Mouse (Mus musculus) stomach, embryonic 14.5 days (tissue): ENCODE data around the gene Cplx3. TPM values are rescaled to one million over a fixed set of nuclear protein-coding genes. Genes with fewer than 3 reads are reported as not detected.
A peak's percentile ranks its signal among the peaks of the same experiment; 100 is the strongest.

Experiments
- ATAC-seq: fragments of 200-750 bp; cut with Nextera tagmentation; 2 replicates; pipeline ENCODE4 v1.8.0; 2017; ENCODE audit warnings: low read depth, moderate TSS enrichment; ENCODE audit not compliant: insufficient number of reproducible peaks, insufficient read depth, low FRiP score
- H3K27ac ChIP-seq: fragments of 300-500 bp; sonication (generic); 2 replicates; pipeline ENCODE4 v1.5.1; 2014; ENCODE audit warnings: mild to moderate bottlenecking, low read length, moderate library complexity, mixed read lengths
- H3K27me3 ChIP-seq: fragments of 300-500 bp; sonication (generic); 2 replicates; pipeline ENCODE4 v1.6.1; 2014; ENCODE audit warnings: low read length, control low read depth, mixed read lengths; ENCODE audit not compliant: control insufficient read depth, insufficient read depth
- H3K36me3 ChIP-seq: fragments of 300-500 bp; sonication (generic); 2 replicates; pipeline ENCODE4 v1.6.1; 2014; ENCODE audit warnings: mild to moderate bottlenecking, control low read depth, low read length, moderate library complexity, mixed read lengths; ENCODE audit not compliant: control insufficient read depth, insufficient read depth
- H3K4me1 ChIP-seq: fragments of 300-500 bp; sonication (generic); 2 replicates; pipeline ENCODE4 v1.6.1; 2014; ENCODE audit warnings: low read length, control low read depth, mixed read lengths; ENCODE audit not compliant: control insufficient read depth, insufficient read depth
- H3K4me2 ChIP-seq: fragments of 300-500 bp; sonication (generic); replicated peaks from 2 replicates; pipeline ENCODE4 v1.6.1; 2014; ENCODE audit warnings: low read depth, low read length, control low read depth
- H3K4me3 ChIP-seq: fragments of 300-500 bp; sonication (generic); 2 replicates; pipeline ENCODE4 v1.5.1; 2014; ENCODE audit warnings: low read depth, low read length, control low read depth
- H3K9ac ChIP-seq: fragments of 300-500 bp; sonication (generic); replicated peaks from 2 replicates; pipeline ENCODE4 v1.6.1; 2014; ENCODE audit warnings: low read depth, mild to moderate bottlenecking, control low read depth, low read length, moderate library complexity, mixed read lengths
- H3K9me3 ChIP-seq: fragments of 300-500 bp; sonication (generic); 2 replicates; pipeline ENCODE4 v1.6.1; 2016; ENCODE audit warnings: low read depth, low read length, control low read depth; ENCODE audit not compliant: control insufficient read depth
- WGBS: fragments of 180-500 bp; shearing (Covaris S2); extraction: QIAGEN DNeasy Blood & Tissue Kit; methylation state at CpG from one replicate; pipeline ENCODE4 v1.1.7; 2014; 5-methylcytosine and 5-hydroxymethylcytosine counted together
- polyA plus RNA-seq: library from polyadenylated mRNA; unstranded; fragments of >200 nt; fragmentation: Nextera tagmentation; extraction: Ambion mirVana; gene quantifications from 2 replicates; pipeline ENCODE4 v1.2.1, GENCODE M21; 2014

Gene Cplx3
- polyA plus RNA-seq, 1 experiment from 2014 or later, result not detected

DNA sequence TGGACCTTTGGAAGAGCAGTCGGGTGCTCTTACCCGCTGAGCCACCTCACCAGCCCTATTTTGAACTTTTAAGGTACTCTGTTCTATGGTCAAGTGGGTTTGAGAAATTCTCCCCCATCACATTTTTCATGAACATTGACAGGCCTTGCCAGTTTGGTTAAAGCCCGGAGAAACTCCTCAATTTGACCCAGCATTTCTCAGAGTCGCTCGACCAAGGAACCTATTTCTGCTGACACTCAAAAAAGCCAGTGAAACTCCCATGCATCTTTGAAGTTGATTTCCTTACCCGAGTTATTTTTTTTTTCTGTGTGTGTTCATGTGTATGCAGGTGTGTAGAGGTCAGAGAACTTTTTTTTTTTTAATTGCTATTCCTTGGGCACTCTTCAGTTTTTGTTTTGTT, 41.5 kb downstream of the Cplx3 start:
- Histone ChIP-seq H3K4me3 (no peak overlapping the region), H3K36me3 (peaks cover 11% of the 10 kb centered on the region; the same call in 1 of the 2 replicates), H3K4me1 (peaks cover 40% of the 10 kb centered on the region), H3K9me3 (no peaks in the 10 kb centered on the region), H3K9ac (no peak overlapping the region), H3K4me2 (no peak overlapping the region), H3K27me3 (no peaks in the 10 kb centered on the region), H3K27ac (no peak overlapping the region)
- 84% methylated on average over 6 of the region's 6 CpGs for WGBS
- no peak for ATAC-seq

DNA sequence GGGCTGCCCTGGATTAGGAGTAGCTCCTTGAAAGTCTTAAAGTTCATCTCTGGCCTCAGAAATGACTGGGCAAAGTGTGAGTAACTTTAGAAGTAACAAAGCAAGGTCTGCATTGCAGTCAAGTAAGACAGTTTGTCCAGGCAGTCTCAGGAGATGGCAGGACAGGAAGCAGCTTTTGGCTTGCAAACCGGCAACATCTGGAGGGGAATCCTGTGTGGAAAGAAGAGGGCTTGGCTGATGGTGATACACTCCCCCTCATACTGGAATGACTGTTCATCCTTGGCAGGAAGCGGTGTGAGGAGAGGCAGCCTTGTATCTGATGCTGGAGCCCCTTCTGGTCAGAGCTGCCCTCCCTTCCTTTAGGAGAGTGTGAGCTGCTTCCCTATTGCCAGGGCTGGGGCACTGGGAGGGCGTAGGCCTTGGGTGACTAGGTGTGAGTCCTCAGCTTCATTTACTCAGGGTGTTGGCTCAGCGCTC, 43.1 kb downstream of the Cplx3 start:
- ATAC-seq, result peak; percentile 70; the same call in 1 of the 2 replicates
- H3K9me3 ChIP-seq, result no peaks in the 10 kb centered on the region
- H3K4me3 ChIP-seq, result peak overlapping the region; percentile 4; the same call in 1 of the 2 replicates
- peaks cover 40% of the 10 kb centered on the region for H3K4me1 ChIP-seq
- H3K9ac ChIP-seq, result no peak overlapping the region
- H3K36me3 ChIP-seq, result no peaks in the 10 kb centered on the region; the same call in 1 of the 2 replicates
- H3K27me3 ChIP-seq, result no peaks in the 10 kb centered on the region
- peak overlapping the region; percentile 83 for H3K4me2 ChIP-seq
- H3K27ac ChIP-seq, result peak overlapping the region; percentile 82
- 50% methylated on average over 4 of the region's 4 CpGs for WGBS

DNA sequence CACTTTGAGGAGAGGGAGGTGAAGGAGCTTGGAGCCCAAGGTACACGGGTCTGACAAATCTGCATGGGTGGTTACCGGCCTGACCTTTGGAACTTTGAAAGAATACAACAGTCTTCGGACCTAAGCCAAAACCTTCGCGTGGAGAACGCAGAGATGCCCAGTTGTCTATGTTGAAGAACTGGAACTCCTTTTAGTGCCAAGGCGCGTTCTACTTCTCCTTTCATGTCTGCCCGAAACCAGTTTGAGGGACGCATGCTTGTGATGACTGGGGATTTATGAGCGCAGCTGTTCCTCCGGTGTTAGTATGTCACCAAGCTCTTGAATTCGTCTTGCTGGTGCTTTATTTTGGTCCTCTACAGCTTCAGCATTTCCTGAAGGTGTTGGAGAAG, 44.4 kb downstream of the Cplx3 start:
- peak overlapping the region; percentile 50 for H3K4me3 ChIP-seq
- H3K4me1 ChIP-seq, result peaks cover 34% of the 10 kb centered on the region
- ATAC-seq, result no peak
- H3K27ac ChIP-seq, result peak overlapping the region; percentile 82; the same call in 1 of the 2 replicates
- H3K9ac ChIP-seq, result no peak overlapping the region
- peak overlapping the region; percentile 83 for H3K4me2 ChIP-seq
- 78% methylated on average over 13 of the region's 13 CpGs for WGBS
- no peaks in the 10 kb centered on the region for H3K27me3 ChIP-seq
- H3K36me3 ChIP-seq, result no peaks in the 10 kb centered on the region
- no peaks in the 10 kb centered on the region for H3K9me3 ChIP-seq

DNA sequence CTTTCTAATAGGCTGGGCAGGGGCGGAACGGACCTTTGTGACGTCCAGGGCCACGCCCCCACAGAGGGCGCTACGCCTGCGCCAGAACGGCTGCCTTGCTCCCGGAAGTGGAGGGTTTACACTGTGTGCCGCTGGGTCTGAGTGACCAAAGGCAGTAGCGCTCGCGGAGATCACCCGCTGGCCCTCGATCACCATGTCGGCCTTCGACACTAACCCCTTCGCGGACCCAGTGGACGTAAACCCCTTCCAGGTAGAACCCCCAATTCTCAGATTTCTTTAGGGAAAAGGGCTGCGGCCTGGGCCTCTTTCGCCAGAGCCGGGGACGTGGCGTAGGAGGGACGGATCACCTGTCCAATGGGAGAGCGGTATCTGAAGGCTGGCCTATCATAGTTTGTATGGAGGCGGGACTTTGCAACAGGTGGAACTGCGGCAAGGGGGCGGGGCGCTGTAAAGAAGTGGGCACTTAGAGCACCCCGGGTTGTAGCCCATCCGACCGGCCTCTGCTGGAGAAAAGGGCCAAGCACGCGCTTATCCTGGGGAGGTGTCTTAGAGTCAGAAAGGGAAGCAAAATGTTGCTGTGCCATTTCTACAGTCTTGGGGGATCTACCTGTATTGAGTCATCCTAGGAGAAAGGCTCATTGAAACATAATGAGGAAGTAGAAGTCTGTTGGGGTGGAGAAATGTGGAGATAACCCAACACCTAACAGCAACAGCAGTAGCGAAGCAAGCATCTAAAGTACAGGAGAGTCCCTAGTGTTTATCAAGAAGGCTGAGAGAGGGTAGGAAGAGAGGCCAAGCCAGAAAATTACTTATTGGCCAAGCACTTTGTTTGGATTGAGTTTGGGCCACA, 45.0 kb downstream of the Cplx3 start, which contains the start of gene Scamp2:
Gene Scamp2, plus strand, starts transcription at position 83 of the 850 bp plus-strand sequence.
- Histone ChIP-seq H3K4me1 (peaks cover 32% of the 10 kb centered on the region), H3K27ac (peak within 1 kb of the TSS; percentile 82; the same call in 1 of the 2 replicates), H3K4me3 (peak within 1 kb of the TSS; percentile 50), H3K9ac (peak within 1 kb of the TSS; percentile 15), H3K4me2 (peak within 1 kb of the TSS; percentile 83), H3K9me3 (no peaks in the 10 kb centered on the region), H3K27me3 (no peaks in the 10 kb centered on the region), H3K36me3 (no peaks in the 10 kb centered on the region)
- 1% methylated on average over 37 of the region's 37 CpGs for WGBS
- ATAC-seq, result peak; percentile 98

DNA sequence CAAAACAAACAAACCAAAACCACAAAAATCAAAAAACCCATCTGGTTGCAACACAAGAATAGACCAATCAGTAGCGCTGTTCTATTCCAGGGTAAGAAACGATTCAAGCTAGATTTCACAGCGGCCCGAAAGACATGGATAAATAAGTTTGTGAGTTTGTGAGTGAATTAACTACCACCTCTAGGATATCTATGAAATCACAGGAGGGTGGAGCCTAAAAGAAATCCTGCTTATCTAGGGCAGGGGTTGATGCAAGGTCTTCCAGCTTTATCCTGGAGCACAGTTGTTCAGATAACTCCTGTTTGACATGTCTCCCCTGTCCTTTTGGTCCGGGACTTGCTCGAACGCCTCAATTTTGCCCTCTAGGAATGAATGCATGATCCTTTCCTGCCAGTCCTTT, 45.8 kb downstream of the Cplx3 start:
- Histone ChIP-seq H3K4me3 (peak overlapping the region; percentile 50), H3K4me1 (peaks cover 27% of the 10 kb centered on the region), H3K9me3 (no peaks in the 10 kb centered on the region), H3K27ac (peak overlapping the region; percentile 48; the same call in 1 of the 2 replicates), H3K4me2 (peak overlapping the region; percentile 83), H3K36me3 (no peaks in the 10 kb centered on the region), H3K9ac (peak overlapping the region; percentile 15), H3K27me3 (no peaks in the 10 kb centered on the region)
- ATAC-seq, result no peak
- 28% methylated on average over 7 of the region's 7 CpGs for WGBS

DNA sequence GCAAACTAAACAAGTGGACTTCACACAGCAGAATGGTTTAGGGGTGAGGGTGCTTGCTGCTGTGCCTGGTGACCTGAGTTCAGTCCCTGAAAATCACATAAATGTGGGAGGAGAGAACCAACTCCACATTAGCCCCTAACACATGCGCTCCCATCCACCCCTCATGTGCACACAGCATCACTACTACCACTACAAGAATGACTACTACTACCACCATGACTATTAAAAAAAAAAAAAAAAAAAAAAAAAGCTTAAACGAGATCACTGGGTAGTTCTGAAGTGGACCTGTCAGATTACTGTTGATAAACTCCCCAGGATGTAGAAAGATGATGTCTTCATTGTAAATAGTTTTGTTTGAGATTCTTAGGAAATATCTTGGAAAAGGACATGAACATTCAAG, 46.5 kb downstream of the Cplx3 start:
- Histone ChIP-seq H3K27ac (no peak overlapping the region), H3K36me3 (no peaks in the 10 kb centered on the region), H3K27me3 (no peaks in the 10 kb centered on the region), H3K4me3 (no peak overlapping the region), H3K9me3 (no peaks in the 10 kb centered on the region), H3K4me1 (peaks cover 27% of the 10 kb centered on the region), H3K4me2 (no peak overlapping the region), H3K9ac (no peak overlapping the region)
- no peak for ATAC-seq
- WGBS, result 57% methylated on average over 2 of the region's 2 CpGs

DNA sequence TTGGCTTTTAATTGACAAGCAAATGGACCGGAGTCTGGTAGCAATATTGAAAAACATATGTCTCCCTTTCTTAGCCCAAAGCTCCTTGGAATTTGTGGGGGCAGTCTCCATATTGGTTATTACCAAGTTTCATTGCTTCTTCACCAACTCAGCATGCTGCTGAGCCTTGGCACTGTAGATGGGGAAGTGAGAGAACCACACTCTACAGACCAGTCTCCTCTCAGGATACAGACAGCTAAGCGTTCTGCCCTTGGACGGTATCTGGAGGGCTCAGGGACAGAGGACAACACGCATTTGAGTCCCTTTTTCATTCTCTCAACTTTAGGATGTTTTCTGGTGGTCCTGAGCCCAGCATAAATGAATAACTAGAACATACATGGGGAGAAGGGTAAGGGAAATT, 47.5 kb downstream of the Cplx3 start:
- H3K9me3 ChIP-seq, result no peaks in the 10 kb centered on the region
- no peaks in the 10 kb centered on the region for H3K27me3 ChIP-seq
- no peak overlapping the region for H3K4me2 ChIP-seq
- H3K36me3 ChIP-seq, result no peaks in the 10 kb centered on the region
- 85% methylated on average over 4 of the region's 4 CpGs for WGBS
- no peak overlapping the region for H3K27ac ChIP-seq
- no peak overlapping the region for H3K4me3 ChIP-seq
- H3K9ac ChIP-seq, result no peak overlapping the region
- H3K4me1 ChIP-seq, result peaks cover 25% of the 10 kb centered on the region
- no peak for ATAC-seq

DNA sequence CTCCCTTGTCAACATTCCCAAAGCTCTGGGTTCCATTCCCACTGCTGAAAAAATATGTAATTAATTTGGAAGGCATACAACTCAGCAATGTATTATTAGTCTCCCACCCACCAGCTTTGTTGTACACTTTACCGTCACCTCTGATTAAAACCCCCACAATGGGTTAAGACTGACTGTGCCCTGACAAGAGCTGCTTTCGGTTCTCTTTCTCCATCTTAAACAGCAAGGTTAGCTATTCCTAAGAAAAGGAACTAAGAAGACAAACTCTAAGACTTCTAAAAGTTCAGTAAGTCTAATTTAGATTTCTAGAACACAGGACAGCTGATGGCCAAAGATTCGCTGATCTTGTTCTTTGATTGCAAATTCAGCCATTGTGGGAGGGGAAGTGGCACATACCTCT, 48.9 kb downstream of the Cplx3 start:
- WGBS, result 80% methylated on average over 3 of the region's 3 CpGs
- no peak overlapping the region for H3K4me2 ChIP-seq
- no peak overlapping the region for H3K9ac ChIP-seq
- ATAC-seq, result no peak
- no peaks in the 10 kb centered on the region for H3K36me3 ChIP-seq
- peaks cover 14% of the 10 kb centered on the region for H3K4me1 ChIP-seq
- no peaks in the 10 kb centered on the region for H3K27me3 ChIP-seq
- H3K9me3 ChIP-seq, result no peaks in the 10 kb centered on the region
- H3K4me3 ChIP-seq, result no peak overlapping the region
- no peak overlapping the region for H3K27ac ChIP-seq
